ENCODE assay signal across 8 mouse cellular contexts in genomic region chr19:60883129-60883528, GRCm38 (mm10). TPM values are rescaled to one million over a fixed set of nuclear protein-coding genes. Genes with fewer than 3 reads are reported as not detected.
A peak's percentile ranks its signal among the peaks of the same experiment; 100 is the strongest.
DNase-seq lines count a peak whose midpoint lies in the region; ATAC-seq and TF ChIP-seq lines count a peak whose summit lies in the region.

No protein-coding gene starts in this region.

- TF ChIP-seq CTCF in forebrain, postnatal 0 days (IDR thresholded peaks at IDR 0.05; ENCODE audit: low read depth) = peak; percentile 78
- TF ChIP-seq CTCF in lung, embryonic 14.5 days (IDR thresholded peaks at IDR 0.05; ENCODE audit: low read depth) = peak; percentile 62

- H3K4me3 ChIP-seq in forebrain, postnatal 0 days (ENCODE audit: low read depth, low read length) = no peak overlapping the region
- no peak overlapping the region for H3K4me3 ChIP-seq in forebrain, embryonic 11.5 days (ENCODE audit: low read depth, low read length)
- H3K4me3 ChIP-seq in intestine, embryonic 15.5 days (replicated peaks) = no peak overlapping the region
- H3K4me3 ChIP-seq in lung, embryonic 14.5 days (ENCODE audit: low read depth, low read length) = no peak overlapping the region

- H3K27me3 ChIP-seq in forebrain, postnatal 0 days (ENCODE audit: insufficient read depth, low read length) = no peaks in the 10 kb centered on the region
- H3K27me3 ChIP-seq in forebrain, embryonic 11.5 days (ENCODE audit: control insufficient read depth, insufficient read depth, low read length) = no peaks in the 10 kb centered on the region
- H3K27me3 ChIP-seq in intestine, embryonic 15.5 days (replicated peaks) = no peaks in the 10 kb centered on the region
- no peaks in the 10 kb centered on the region for H3K27me3 ChIP-seq in lung, embryonic 14.5 days (ENCODE audit: insufficient read depth, low read length)

- WGBS in forebrain, postnatal 0 days = 4% methylated on average over 3 of the region's 3 CpGs
- WGBS in forebrain, embryonic 11.5 days = 11% methylated on average over 3 of the region's 3 CpGs
- 10% methylated on average over 3 of the region's 3 CpGs for WGBS in intestine, embryonic 15.5 days
- 5% methylated on average over 3 of the region's 3 CpGs for WGBS in lung, embryonic 14.5 days

- H3K4me2 ChIP-seq in forebrain, postnatal 0 days (ENCODE audit: low read depth) = no peak overlapping the region
- no peak overlapping the region for H3K4me2 ChIP-seq in forebrain, embryonic 11.5 days (ENCODE audit: low read depth, low read length, severe bottlenecking)
- H3K4me2 ChIP-seq in intestine, embryonic 15.5 days (replicated peaks) = no peak overlapping the region
- H3K4me2 ChIP-seq in lung, embryonic 14.5 days = no peak overlapping the region

- H3K27ac ChIP-seq in forebrain, postnatal 0 days (ENCODE audit: low read depth, low read length) = no peak overlapping the region
- no peak overlapping the region for H3K27ac ChIP-seq in forebrain, embryonic 11.5 days (ENCODE audit: low read depth, low read length)
- H3K27ac ChIP-seq in intestine, embryonic 15.5 days = no peak overlapping the region
- H3K27ac ChIP-seq in lung, embryonic 14.5 days (ENCODE audit: low read depth) = no peak overlapping the region

- ATAC-seq in forebrain, postnatal 0 days = peak; percentile 89
- ATAC-seq in forebrain, embryonic 11.5 days (replicated peaks; ENCODE audit: low FRiP score) = no peak
- peak; percentile 51; the same call in 1 of the 2 replicates for ATAC-seq in intestine, embryonic 15.5 days
- no peak for ATAC-seq in lung, embryonic 14.5 days (ENCODE audit: insufficient read depth)

- peak; percentile 71 for DNase-seq in forebrain, postnatal 0 days
- DNase-seq in forebrain, embryonic 11.5 days (ENCODE audit: low spot score) = no peak
- DNase-seq in 3134 (ENCODE audit: extremely low read depth, insufficient read length, low spot score) (peak; percentile 15), R1 (ENCODE audit: low read depth, low spot score) (peak; percentile 54)
- DNase-seq in lung, embryonic 14.5 days = peak; percentile 74
- no peak for DNase-seq in spleen, postnatal 4 days (ENCODE audit: low spot score in 2 of 2)
- no peak for DNase-seq in urinary bladder, adult 2 months (ENCODE audit: low spot score)

- H3K9ac ChIP-seq in forebrain, postnatal 0 days = no peak overlapping the region
- no peak overlapping the region for H3K9ac ChIP-seq in forebrain, embryonic 11.5 days (ENCODE audit: low read length)
- H3K9ac ChIP-seq in intestine, embryonic 15.5 days = no peak overlapping the region
- H3K9ac ChIP-seq in lung, embryonic 14.5 days = no peak overlapping the region

- no peaks in the 10 kb centered on the region for H3K9me3 ChIP-seq in forebrain, postnatal 0 days (ENCODE audit: low read length)
- H3K9me3 ChIP-seq in forebrain, embryonic 11.5 days (ENCODE audit: control insufficient read depth, low read length) = no peaks in the 10 kb centered on the region
- no peaks in the 10 kb centered on the region for H3K9me3 ChIP-seq in intestine, embryonic 15.5 days
- H3K9me3 ChIP-seq in lung, embryonic 14.5 days (ENCODE audit: low read depth, low read length) = no peaks in the 10 kb centered on the region

- H3K4me1 ChIP-seq in forebrain, postnatal 0 days (ENCODE audit: insufficient read depth) = no peaks in the 10 kb centered on the region
- H3K4me1 ChIP-seq in forebrain, embryonic 11.5 days (replicated peaks; ENCODE audit: control insufficient read depth, insufficient read depth, low read length) = no peaks in the 10 kb centered on the region
- H3K4me1 ChIP-seq in intestine, embryonic 15.5 days (replicated peaks) = no peaks in the 10 kb centered on the region
- H3K4me1 ChIP-seq in lung, embryonic 14.5 days (ENCODE audit: insufficient read depth) = no peaks in the 10 kb centered on the region

- H3K36me3 ChIP-seq in forebrain, postnatal 0 days (ENCODE audit: insufficient read depth) = no peaks in the 10 kb centered on the region
- H3K36me3 ChIP-seq in forebrain, embryonic 11.5 days (ENCODE audit: control insufficient read depth, insufficient read depth, low read length) = no peaks in the 10 kb centered on the region
- no peaks in the 10 kb centered on the region for H3K36me3 ChIP-seq in intestine, embryonic 15.5 days
- H3K36me3 ChIP-seq in lung, embryonic 14.5 days (ENCODE audit: insufficient read depth) = no peaks in the 10 kb centered on the region

RNA-seq across cellular contexts. Expression of gene Grk5, which starts 6.4 kb away (rescaled TPM):
- 10.4 and 12.7 TPM in 2 replicates for total RNA-seq in forebrain, postnatal 0 days (2014; rRNA removed)
- 1.3 and 1.5 TPM in 2 replicates for polyA plus RNA-seq in forebrain, postnatal 0 days (2015; fragmentation: Nextera tagmentation; extraction: Ambion mirVana)
- polyA plus RNA-seq in forebrain, embryonic 11.5 days (2014; fragmentation: Nextera tagmentation; extraction: Ambion mirVana) = 2.6 and 2.8 TPM in 2 replicates
- polyA plus RNA-seq in intestine, embryonic 15.5 days (2015; fragmentation: Nextera tagmentation; extraction: Ambion mirVana) = 1.5 and 2.0 TPM in 2 replicates
- 3.2 and 4.5 TPM in 2 replicates for polyA plus RNA-seq in lung, embryonic 14.5 days (2014; fragmentation: Nextera tagmentation; extraction: Ambion mirVana)
- 6.4 and 7.1 TPM in 2 replicates for polyA plus RNA-seq in urinary bladder, adult 2 months (2012; rRNA removed)

RNA-seq across cellular contexts. Expression of gene Prdx3, which starts 8.8 kb away (rescaled TPM):
- 86.4 and 99.3 TPM in 2 replicates for total RNA-seq in forebrain, postnatal 0 days (2014; rRNA removed)
- polyA plus RNA-seq in forebrain, postnatal 0 days (2015; fragmentation: Nextera tagmentation; extraction: Ambion mirVana) = 107 and 109 TPM in 2 replicates
- polyA plus RNA-seq in forebrain, embryonic 11.5 days (2014; fragmentation: Nextera tagmentation; extraction: Ambion mirVana) = 103 and 106 TPM in 2 replicates
- polyA plus RNA-seq in intestine, embryonic 15.5 days (2015; fragmentation: Nextera tagmentation; extraction: Ambion mirVana) = 150 and 158 TPM in 2 replicates
- 115 and 125 TPM in 2 replicates for polyA plus RNA-seq in lung, embryonic 14.5 days (2014; fragmentation: Nextera tagmentation; extraction: Ambion mirVana)
- 136 and 171 TPM in 2 replicates for polyA plus RNA-seq in urinary bladder, adult 2 months (2012; rRNA removed)

RNA-seq across cellular contexts. Expression of gene Sfxn4, which starts 21.9 kb away (rescaled TPM):
- 5.5 and 7.6 TPM in 2 replicates for total RNA-seq in forebrain, postnatal 0 days (2014; rRNA removed)
- polyA plus RNA-seq in forebrain, postnatal 0 days (2015; fragmentation: Nextera tagmentation; extraction: Ambion mirVana) = 8.5 and 9.6 TPM in 2 replicates
- polyA plus RNA-seq in forebrain, embryonic 11.5 days (2014; fragmentation: Nextera tagmentation; extraction: Ambion mirVana) = 11.9 and 13.4 TPM in 2 replicates
- 4.1 and 5.0 TPM in 2 replicates for polyA plus RNA-seq in intestine, embryonic 15.5 days (2015; fragmentation: Nextera tagmentation; extraction: Ambion mirVana)
- polyA plus RNA-seq in lung, embryonic 14.5 days (2014; fragmentation: Nextera tagmentation; extraction: Ambion mirVana) = 6.4 and 6.5 TPM in 2 replicates
- 6.4 and 9.0 TPM in 2 replicates for polyA plus RNA-seq in urinary bladder, adult 2 months (2012; rRNA removed)

Comparison
In these comparisons a context has a peak if more than half of its experiments do, and no peak if none do; other contexts are left out.
1. ATAC-seq: peak in forebrain, postnatal 0 days (single experiment) and intestine, embryonic 15.5 days (single experiment); none in forebrain, embryonic 11.5 days (single experiment) and lung, embryonic 14.5 days (single experiment).
2. DNase-seq: peak in forebrain, postnatal 0 days (single experiment), 3134 (single experiment), R1 (single experiment) and lung, embryonic 14.5 days (single experiment); none in forebrain, embryonic 11.5 days (single experiment), spleen, postnatal 4 days (0 of 2) and urinary bladder, adult 2 months (single experiment).